In genomic region chr9:50774026-50774462, GRCm38 (mm10) we compare ENCODE assay signal across 8 mouse cellular contexts. TPM values are rescaled to one million over a fixed set of nuclear protein-coding genes. Genes with fewer than 3 reads are reported as not detected.
DNase-seq lines count a peak whose midpoint lies in the region; ATAC-seq lines count a peak whose summit lies in the region.

No protein-coding gene starts in this region.

- ATAC-seq in heart, embryonic 11.5 days (replicated peaks; ENCODE audit: insufficient number of reproducible peaks, low FRiP score, low TSS enrichment), result no peak
- ATAC-seq in granulocyte monocyte progenitor cell, adult 5-6 weeks (replicated peaks; ENCODE audit: poor library complexity, severe bottlenecking), result peak; percentile 83
- ATAC-seq in megakaryocyte-erythroid progenitor cell, adult 5-6 weeks (replicated peaks; ENCODE audit: low FRiP score, low TSS enrichment, poor library complexity, severe bottlenecking), result 0 out of 2 replicates have a peak, but pooled peaks have one; percentile 17
- ATAC-seq in cerebellum, adult (ENCODE audit: insufficient number of reproducible peaks, low FRiP score, low TSS enrichment), result no peak

- no peak overlapping the region for H3K9ac ChIP-seq in heart, embryonic 11.5 days (ENCODE audit: low read depth, low read length)

- 71% methylated on average over 4 of the region's 4 CpGs for WGBS in heart, embryonic 11.5 days (ENCODE audit: insufficient replicate concordance)

- H3K4me1 ChIP-seq in heart, embryonic 11.5 days (ENCODE audit: control insufficient read depth, insufficient read depth, low read length), result no peaks in the 10 kb centered on the region; the same call in 1 of the 2 replicates

- H3K27ac ChIP-seq in heart, embryonic 11.5 days (ENCODE audit: low read depth, low read length), result no peak overlapping the region

- H3K4me2 ChIP-seq in heart, embryonic 11.5 days, result peak overlapping the region; percentile 79

- H3K4me3 ChIP-seq in heart, embryonic 11.5 days (ENCODE audit: low read depth, low read length), result no peak overlapping the region

- H3K27me3 ChIP-seq in heart, embryonic 11.5 days (ENCODE audit: control insufficient read depth, insufficient read depth, low read length), result no peaks in the 10 kb centered on the region

- no peak for DNase-seq in heart, adult 9 months (ENCODE audit: low spot score in 2 of 2)
- DNase-seq in 416B (ENCODE audit: low read depth), result peak; percentile 66
- no peak for DNase-seq in right cerebral cortex, postnatal 4 days
- DNase-seq in layer of hippocampus, adult 8-10 months (ENCODE audit: low spot score in 2 of 2), result no peak

- no peaks in the 10 kb centered on the region for H3K9me3 ChIP-seq in heart, embryonic 11.5 days (replicated peaks; ENCODE audit: control insufficient read depth, low read length)

- peaks cover 2% of the 10 kb centered on the region; the same call in 1 of the 2 replicates for H3K36me3 ChIP-seq in heart, embryonic 11.5 days (ENCODE audit: control insufficient read depth, insufficient read depth, low read length)

RNA-seq across cellular contexts. Expression of gene Alg9, which starts 0.8 kb away (rescaled TPM):
- 34.2 and 37.3 TPM in 2 replicates for polyA plus RNA-seq in heart, embryonic 11.5 days (2014; fragmentation: Nextera tagmentation; extraction: Ambion mirVana)
- 25.1 and 30.7 TPM in 2 replicates for total RNA-seq in granulocyte monocyte progenitor cell, adult 5-6 weeks (2014; fragmentation: Nextera tagmentation)
- total RNA-seq in granulocyte monocyte progenitor cell, adult 5-6 weeks (2017), result 22.7 TPM in 2 replicates
- 25.0 and 36.0 TPM in 2 replicates for total RNA-seq in megakaryocyte-erythroid progenitor cell, adult 5-6 weeks (2014; fragmentation: Nextera tagmentation)
- 19.5 and 24.5 TPM in 2 replicates for total RNA-seq in megakaryocyte-erythroid progenitor cell, adult 5-6 weeks (2017)
- 10 to 100 TPM; 21.2 to 34.8 (median 31.2) TPM for total RNA-seq in layer of hippocampus, adult 8-10 months (2022)

RNA-seq across cellular contexts. Expression of gene 1110032A03Rik, which starts 1.3 kb away (rescaled TPM):
- polyA plus RNA-seq in heart, embryonic 11.5 days (2014; fragmentation: Nextera tagmentation; extraction: Ambion mirVana), result 22.2 and 22.9 TPM in 2 replicates
- 19.9 and 22.7 TPM in 2 replicates for total RNA-seq in granulocyte monocyte progenitor cell, adult 5-6 weeks (2014; fragmentation: Nextera tagmentation)
- 11.2 and 16.3 TPM in 2 replicates for total RNA-seq in granulocyte monocyte progenitor cell, adult 5-6 weeks (2017)
- 11.8 and 30.5 TPM in 2 replicates for total RNA-seq in megakaryocyte-erythroid progenitor cell, adult 5-6 weeks (2014; fragmentation: Nextera tagmentation)
- total RNA-seq in megakaryocyte-erythroid progenitor cell, adult 5-6 weeks (2017), result 19.4 and 26.2 TPM in 2 replicates
- total RNA-seq in layer of hippocampus, adult 8-10 months (2022), result 10 to 100 TPM; 23.3 to 33.3 (median 29.2) TPM

RNA-seq across cellular contexts. Expression of gene Fdxacb1, which starts 6.0 kb away (rescaled TPM):
- 9.8 and 9.9 TPM in 2 replicates for polyA plus RNA-seq in heart, embryonic 11.5 days (2014; fragmentation: Nextera tagmentation; extraction: Ambion mirVana)
- total RNA-seq in granulocyte monocyte progenitor cell, adult 5-6 weeks (2014; fragmentation: Nextera tagmentation), result 9.8 and 14.9 TPM in 2 replicates
- 6.3 and 7.1 TPM in 2 replicates for total RNA-seq in granulocyte monocyte progenitor cell, adult 5-6 weeks (2017)
- total RNA-seq in megakaryocyte-erythroid progenitor cell, adult 5-6 weeks (2014; fragmentation: Nextera tagmentation), result 12.7 and 21.0 TPM in 2 replicates
- total RNA-seq in megakaryocyte-erythroid progenitor cell, adult 5-6 weeks (2017), result 10.5 and 10.8 TPM in 2 replicates
- total RNA-seq in layer of hippocampus, adult 8-10 months (2022), result 10 to 100 TPM in 1 of 4 experiments, 1 to 10 TPM in 3; 5.4 to 10.9 (median 6.7) TPM

RNA-seq across cellular contexts. Expression of gene Hspb2, which starts 21.9 kb away (rescaled TPM):
- 319 and 338 TPM in 2 replicates for polyA plus RNA-seq in heart, embryonic 11.5 days (2014; fragmentation: Nextera tagmentation; extraction: Ambion mirVana)
- not detected in 2 replicates for total RNA-seq in granulocyte monocyte progenitor cell, adult 5-6 weeks (2014; fragmentation: Nextera tagmentation)
- not detected in 2 replicates for total RNA-seq in granulocyte monocyte progenitor cell, adult 5-6 weeks (2017)
- not detected in 2 replicates for total RNA-seq in megakaryocyte-erythroid progenitor cell, adult 5-6 weeks (2014; fragmentation: Nextera tagmentation)
- not detected in 2 replicates for total RNA-seq in megakaryocyte-erythroid progenitor cell, adult 5-6 weeks (2017)
- total RNA-seq in layer of hippocampus, adult 8-10 months (2022), result 1 to 10 TPM in 2 of 4 experiments, under 1 TPM in 1, not detected in 1; 0.91 to 2.1 (median 1.5) TPM

RNA-seq across cellular contexts. Expression of gene Cryab, which starts 22.9 kb away (rescaled TPM):
- polyA plus RNA-seq in heart, embryonic 11.5 days (2014; fragmentation: Nextera tagmentation; extraction: Ambion mirVana), result 841 and 878 TPM in 2 replicates
- total RNA-seq in granulocyte monocyte progenitor cell, adult 5-6 weeks (2014; fragmentation: Nextera tagmentation), result 1.6 TPM in 1 of 2 replicates, not detected in the other
- total RNA-seq in granulocyte monocyte progenitor cell, adult 5-6 weeks (2017), result 2.5 TPM in 1 of 2 replicates, not detected in the other
- total RNA-seq in megakaryocyte-erythroid progenitor cell, adult 5-6 weeks (2014; fragmentation: Nextera tagmentation), result not detected in 2 replicates
- not detected in 2 replicates for total RNA-seq in megakaryocyte-erythroid progenitor cell, adult 5-6 weeks (2017)
- 100 to 1,000 TPM; 136 to 196 (median 167) TPM for total RNA-seq in layer of hippocampus, adult 8-10 months (2022)

Comparison
In these comparisons a context has a peak if more than half of its experiments do, and no peak if none do; other contexts are left out.
1. ATAC-seq: peak in granulocyte monocyte progenitor cell, adult 5-6 weeks (single experiment) and megakaryocyte-erythroid progenitor cell, adult 5-6 weeks (single experiment); none in heart, embryonic 11.5 days (single experiment) and cerebellum, adult (single experiment).